Mouse (Mus musculus): ENCODE data around the gene Gm20388.

Gm20388 gene

DNA sequence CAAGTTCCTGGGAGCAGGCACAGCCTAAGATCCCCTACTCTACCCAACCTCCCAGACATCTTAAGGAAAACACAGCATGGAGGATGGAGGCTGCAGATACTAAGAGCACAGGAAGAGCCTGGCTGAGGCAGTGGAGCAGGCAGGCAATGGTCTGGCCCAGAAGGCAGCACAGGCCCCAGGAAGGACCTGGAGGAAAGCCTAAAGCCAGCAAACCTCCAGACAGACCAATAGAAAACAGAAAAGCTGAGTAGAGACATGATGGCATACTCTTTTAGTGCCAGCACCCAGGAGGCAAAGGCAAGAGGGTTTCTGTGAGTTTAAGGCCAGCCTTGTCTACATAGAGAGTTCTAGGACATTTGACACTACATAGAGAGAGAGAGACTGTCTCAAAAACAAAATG is 1702.8 kb downstream of the Gm20388 start:
- no peak for DNase-seq (ENCODE audit: low spot score)

DNA sequence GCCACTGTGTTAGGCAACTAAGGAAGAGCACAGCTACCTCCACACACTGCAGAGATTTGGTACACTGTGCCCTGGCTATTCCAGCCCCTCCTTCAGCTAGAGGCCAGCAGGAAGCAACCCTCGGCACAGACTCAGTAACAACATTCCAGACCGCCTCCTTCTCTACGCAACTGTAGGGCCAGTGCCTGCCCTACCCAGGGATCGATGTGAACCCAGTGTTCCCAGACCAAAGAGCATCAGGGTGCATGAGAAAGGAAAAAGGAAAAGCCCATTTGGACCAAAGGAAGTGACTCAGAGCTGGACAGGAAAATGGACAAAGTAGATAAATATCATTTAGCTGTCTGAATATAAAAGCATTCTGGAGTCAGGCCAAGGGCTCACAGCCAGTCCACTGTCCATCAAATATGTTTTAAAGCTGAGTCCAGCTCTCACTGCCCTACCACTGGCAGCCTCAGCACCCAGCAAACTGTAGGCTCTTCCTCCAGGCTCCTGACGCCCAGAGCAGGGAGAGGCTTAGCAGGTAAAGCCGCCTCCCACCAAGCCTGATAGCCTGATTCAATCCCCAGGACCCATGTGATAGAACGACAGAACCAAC is 1708.9 kb downstream of the Gm20388 start:
- no peak for DNase-seq (ENCODE audit: low spot score)

DNA sequence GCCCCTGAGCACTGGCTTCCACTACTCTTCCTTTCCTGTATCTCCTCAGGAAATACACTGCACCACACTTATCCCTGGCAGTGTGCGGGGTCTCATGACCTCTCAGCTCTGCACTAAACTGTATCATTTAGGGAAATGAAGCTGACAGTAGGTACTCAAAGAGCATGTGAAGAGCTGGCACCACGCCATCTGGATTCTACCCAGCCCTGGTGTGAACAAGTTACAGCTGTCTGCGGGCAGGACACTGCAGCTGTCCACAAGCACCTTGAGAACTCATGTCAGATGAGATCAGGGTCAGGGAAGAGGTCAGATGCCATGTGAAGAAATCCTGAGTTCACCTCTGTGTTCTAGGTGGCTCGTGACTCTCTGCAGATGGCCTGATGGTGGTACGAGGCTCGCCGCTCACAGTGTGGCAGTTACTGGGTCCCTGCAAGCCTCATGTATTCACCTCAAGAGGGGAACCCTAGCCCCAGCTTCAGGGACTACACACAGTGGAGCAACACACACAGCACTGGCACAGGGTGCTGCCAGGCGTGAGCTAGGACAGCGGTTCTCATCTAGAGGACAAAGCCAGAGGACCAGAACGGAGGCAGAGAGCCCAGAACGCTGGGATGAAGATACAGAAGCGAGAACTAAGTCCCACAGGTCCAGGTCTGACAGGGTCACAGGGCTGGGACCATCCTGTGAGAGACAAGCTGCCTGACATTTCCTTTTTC is 1710.3 kb downstream of the Gm20388 start:
- no peak for DNase-seq (ENCODE audit: low spot score)

DNA sequence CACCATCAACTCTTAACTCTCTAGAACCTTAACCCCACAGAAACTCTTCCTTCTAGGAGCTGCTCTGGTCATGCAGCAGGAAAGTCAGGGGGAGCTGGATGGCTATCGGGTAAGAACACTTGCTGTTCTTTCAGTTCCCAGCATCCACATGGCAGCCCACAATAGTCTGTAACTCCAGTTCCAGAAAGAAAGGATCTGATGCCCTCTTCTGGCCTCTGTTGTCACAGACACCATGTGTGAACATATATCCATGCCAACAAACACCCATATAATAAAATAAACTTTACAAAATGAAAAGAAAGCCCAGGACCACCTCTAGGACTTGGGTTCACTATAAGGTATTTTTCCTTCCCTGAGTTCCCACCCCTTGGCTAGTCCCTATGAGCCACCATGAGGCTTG is 1711.2 kb downstream of the Gm20388 start:
- no peak for DNase-seq (ENCODE audit: low spot score)

DNA sequence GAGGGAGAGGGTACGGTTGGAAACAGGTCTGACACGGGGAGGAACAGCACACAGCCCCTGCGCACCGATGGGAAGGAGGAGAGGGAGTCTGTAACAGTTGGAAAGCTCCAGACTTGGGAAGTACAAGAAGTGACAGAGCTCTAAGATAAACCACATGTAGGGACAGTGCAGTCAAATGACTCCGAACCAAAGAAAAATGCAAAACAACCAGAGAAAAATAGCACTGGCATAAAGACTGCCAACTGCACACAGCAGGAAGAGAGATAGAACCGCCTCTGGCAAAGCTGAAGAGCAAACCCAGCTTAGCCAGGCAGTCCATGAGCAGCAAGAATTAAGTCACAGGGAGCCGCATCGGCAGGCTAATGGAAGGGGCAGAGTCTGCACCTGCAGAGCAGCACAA is 1712.4 kb downstream of the Gm20388 start:
- DNase-seq (ENCODE audit: low spot score): no peak

DNA sequence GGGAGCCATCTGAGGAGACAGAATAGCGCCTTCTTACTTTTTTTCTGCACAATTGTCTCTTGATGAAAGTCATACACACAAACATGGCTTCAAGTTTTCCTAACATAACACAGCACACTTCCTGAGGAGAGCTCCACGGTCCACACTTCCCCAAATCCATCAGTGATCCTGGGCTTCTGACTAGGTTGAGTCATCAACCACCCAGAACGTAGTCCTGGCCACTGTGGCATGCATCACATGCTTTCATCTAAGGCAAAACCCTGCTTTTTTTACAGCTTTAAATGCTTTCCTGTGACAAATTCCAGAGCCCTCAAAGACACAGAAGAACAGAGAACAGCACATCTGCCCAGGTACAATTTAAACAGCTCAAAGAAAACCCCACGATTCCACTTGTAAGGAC is 1718.0 kb downstream of the Gm20388 start:
- no peak for DNase-seq (ENCODE audit: low spot score)

DNA sequence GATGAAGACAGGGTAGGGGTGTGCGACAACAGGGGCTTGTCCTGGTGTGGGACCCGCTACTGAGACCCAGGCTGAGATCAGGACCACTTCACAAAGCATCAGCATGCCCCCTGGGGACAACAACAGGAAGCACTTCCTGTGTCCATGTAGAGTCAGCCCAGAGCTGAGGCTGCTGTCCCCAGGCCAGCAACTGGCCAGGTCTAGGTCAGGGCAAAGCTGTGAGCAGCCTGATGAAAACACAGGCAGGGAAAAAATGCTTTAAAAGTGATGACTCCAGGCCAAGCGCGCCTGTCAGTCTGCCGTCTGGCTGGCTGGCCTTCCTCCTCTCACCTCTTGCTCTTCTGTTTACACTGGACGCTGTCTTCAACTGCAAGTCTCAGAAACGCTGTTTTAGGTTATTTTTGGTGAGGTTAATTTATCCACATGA is 1721.0 kb downstream of the Gm20388 start:
- no peak for DNase-seq (ENCODE audit: low spot score)

DNA sequence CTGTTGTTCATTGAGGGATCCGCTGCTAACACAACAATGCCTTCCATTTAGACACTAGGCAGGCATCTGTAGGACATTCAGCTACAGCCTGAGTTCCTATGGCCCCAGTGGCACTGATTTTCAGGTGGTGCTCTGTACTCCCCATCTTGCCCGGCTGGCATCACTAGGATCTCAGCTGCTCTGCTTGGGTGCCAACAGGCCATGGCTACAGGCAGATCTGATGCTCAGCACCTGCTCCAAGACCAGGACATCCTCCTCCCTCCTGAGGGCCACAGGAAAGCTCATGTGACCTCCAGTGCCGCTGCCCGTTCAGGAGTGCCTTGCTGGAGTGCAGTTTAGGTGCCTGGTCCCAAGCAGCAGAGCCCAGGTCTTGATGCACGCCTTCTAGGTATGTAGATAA is 1721.8 kb downstream of the Gm20388 start:
- DNase-seq (ENCODE audit: low spot score): no peak

DNA sequence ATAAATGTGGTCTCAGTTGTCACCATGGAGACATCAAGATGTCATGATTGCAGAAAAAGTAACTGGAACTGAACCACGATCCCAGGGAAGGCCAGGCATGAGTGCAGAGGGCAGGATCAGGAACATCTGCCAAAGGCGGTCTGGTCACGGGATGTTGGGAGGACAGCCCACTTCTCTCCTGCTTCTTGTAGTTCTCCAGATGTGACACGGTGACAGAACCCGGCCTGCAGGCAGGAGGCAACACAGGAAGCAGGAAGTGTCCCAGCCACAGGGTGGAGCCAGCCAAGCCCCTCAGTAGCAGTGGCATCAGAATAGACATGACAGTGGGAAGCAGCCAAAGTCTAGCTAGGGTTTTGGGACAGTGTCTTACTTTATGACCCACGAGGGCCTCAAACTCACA is 1724.9 kb downstream of the Gm20388 start:
- DNase-seq (ENCODE audit: low spot score): no peak

DNA sequence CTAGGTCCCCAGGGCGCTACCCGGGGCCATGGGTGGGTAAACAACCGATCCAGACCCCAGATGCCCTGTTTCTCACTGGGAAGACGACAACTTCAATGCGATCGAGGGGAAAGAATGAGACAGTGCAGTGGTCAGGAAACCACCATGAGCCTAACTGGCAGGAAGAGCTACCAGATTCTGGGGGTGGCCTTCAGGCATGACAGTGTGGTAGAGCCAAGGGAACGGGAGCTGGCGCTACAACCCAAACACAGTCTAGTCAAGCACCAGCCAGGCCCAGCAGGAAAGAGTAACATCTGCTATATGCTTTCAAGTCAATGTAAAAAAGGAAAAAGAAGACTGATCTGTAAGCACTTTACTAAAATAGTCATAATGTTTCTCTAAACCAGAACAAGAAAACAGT is 1725.5 kb downstream of the Gm20388 start:
- DNase-seq (ENCODE audit: low spot score): no peak

DNA sequence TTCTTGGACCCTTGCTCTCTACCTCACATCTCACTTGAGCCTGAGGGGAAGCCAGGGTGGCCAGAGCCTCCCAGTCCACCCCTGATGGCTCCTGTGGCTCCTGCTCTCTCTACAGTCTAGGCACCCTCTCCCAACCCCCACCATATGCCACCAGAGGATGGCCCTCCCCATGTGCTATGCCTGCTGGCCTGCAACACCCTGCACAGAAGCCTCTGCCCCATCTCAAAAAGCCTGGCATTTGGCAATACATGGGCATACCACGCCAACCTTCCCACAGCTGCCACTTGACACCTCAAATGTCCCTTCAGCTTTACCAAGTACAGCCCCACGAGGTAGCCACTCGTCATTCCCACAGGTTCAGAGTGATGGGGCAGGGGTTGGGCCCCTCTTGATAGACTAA is 1732.2 kb downstream of the Gm20388 start:
- DNase-seq (ENCODE audit: low spot score): no peak

DNA sequence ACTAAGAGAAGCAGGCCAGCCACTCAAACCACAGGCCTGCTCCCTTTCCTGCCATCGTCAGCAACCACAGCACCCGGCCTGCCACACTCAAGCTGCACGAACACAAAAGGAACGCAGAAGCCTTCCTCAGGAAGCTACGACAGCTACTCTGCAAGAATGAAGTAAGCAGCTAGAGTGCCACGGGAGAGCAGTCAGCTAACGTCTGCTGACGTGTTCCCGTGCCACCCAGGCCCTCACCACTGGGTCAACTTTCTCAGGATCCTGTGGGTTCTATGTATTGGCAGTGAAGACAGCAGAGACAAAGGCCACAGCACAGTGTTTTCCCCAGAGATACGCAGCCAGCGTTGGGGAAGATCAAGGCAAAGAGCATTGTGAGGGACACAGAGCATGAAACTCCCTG is 1732.7 kb downstream of the Gm20388 start:
- DNase-seq (ENCODE audit: low spot score): no peak

DNA sequence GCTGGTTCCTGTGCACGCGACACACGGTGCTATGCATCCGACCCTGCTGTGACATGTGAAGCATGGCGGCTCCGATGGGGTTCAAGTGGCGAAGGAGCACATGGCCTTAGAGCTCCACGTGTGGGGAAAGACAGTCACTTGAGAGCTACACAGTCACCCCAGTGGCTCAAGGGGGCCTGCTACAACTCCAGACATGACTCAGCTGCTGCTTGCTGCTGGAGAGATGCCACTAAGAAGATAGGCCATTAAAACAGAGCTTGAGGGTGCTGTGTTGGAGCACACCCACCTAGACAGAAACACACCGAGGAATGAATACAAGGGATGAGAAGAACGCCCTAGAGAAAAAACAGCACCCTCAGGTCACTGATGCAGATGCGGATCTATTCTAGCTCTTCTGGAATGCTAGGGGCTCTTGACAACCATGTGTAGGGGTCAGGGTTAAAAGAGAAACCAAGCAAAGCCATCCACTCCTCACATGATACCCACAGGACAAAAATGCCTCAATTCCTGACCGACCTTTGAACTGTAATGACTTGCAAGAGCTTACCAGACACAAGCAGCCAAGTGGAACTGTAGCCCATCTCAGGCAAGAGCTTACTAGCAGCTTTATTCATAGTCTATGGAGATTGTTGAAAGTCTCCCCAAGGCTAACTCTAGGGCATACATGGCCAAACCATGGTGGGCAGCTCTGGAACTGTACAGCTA is 1737.0 kb downstream of the Gm20388 start:
- DNase-seq (ENCODE audit: low spot score): no peak

DNA sequence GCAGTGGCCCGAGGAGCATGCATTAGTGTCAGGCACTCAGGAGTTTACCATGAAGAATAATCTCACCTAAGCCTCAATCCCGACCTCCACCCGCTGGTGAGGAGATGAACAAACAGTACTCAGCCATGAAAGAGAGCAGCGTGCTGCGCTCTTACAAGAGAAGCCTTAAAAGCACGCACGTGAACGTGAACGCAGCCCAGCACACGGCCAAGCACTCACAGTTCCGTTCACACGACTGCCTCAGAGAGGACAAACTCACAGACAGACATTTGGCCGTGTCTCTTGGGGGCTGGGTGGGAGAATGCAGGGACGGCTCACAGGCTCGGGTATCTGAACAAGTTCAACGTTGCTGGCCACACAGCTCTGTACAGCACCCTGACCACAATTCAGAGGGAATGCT is 1737.8 kb downstream of the Gm20388 start:
- DNase-seq (ENCODE audit: low spot score): no peak

DNA sequence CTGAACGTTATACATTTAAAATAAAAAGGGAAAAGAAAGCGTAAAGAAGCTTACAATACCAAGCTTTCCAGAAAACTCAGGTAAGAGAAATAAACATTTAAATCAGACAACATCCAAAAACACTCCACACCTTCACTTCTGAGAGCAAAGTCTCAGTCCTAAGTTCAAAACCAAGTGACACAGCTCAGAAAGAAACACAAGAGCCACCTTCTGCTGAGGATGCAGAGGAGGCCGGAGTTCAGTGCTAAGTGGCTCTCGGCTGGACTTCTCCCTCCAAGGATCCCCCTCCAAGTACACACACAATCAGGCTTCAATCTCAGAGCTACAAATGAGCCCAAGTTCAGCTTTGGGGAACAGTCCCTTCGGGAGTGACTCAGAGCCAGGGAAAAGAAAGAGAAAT is 1738.8 kb downstream of the Gm20388 start:
- DNase-seq (ENCODE audit: low spot score): no peak

DNA sequence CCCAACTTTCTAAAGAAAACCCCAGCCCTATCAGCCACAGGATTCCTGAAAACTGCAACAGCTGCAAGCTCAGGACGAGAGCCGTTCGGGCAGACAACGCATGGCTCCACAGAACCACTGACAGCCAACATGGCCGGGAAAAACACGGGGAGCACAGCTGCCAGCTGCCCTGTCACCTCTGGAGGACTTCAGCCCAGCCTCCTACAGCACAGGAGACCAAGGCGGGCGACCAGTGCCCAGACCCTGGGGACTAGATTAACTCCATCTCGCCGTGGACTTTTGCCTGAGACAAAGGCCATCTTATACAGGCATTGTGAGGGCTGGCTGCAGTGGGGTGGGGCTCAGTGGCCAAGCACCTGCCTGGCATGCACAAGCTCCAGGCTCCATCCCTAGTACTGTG is 1739.3 kb downstream of the Gm20388 start:
- DNase-seq (ENCODE audit: low spot score): no peak

DNA sequence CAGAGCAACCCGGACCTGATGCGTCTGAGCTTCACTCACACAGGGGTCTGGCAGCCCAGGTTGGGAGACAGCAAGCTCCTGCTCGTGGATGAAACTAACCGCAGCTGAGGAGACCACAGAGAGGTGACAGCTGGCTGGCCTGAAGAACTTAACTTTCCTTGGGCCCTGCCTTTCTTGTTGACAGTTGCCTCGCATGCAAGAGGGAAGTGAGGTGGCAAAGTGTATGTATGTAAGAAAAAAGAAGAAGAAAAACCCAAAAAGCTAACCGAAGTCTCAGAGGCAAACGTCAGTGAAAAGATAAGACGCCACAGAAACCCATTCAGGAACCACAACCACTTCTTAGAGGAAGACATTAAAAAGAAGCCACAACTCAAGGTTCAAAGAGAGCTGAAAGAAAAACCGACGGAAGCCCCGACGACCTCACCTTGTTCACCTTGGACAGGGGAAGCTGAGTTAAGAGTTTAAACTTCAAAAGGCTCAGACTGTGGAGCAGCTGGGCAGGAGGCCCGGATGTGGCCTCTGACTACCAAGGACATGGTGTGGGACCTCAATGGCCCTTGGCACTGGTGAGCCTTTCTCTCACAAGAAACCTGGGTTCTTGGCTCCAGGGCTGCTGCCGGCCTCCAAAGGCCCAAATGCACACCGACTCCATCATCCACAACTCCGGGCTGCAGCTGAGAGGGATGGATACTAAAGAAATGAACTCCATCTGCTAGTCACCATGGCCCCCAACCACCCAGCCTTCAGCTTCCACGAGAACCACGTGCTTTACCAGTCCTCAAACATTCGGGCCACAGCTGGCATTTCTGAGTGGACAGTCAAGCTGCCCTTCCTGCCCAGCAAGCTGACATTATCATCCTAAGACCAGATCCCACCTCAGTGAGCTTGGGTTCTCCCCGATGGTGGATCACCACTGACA is 1740.0 kb downstream of the Gm20388 start:
- no peak for DNase-seq (ENCODE audit: low spot score)

DNA sequence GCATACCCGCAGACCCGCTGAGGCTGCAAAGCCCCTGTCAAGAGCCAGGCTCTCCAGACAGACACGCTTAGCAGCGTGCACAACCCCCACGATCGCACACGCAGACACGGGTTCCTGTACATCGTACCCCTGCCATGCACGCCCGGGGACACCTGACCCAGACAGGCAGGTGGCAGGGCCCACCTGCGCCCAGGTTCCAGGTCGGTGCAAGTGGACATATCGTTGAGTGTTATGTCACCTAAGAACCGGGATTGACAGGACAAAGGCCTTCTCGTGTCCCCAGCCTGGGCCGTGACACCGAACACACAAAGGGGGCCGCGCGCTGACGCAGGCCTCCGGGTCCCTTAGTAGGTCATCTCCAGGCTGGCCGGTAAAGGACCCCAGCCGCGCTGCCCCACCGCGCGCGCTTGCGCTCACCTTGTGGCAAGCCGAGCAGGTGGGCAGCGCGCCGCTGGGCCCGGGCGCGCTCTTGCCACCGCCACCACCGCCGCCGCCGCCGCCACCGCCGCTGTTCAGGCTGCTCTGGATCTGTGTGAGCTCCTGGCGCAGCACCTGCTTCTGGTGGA is 1740.8 kb downstream of the Gm20388 start:
- no peak for DNase-seq (ENCODE audit: low spot score)

DNA sequence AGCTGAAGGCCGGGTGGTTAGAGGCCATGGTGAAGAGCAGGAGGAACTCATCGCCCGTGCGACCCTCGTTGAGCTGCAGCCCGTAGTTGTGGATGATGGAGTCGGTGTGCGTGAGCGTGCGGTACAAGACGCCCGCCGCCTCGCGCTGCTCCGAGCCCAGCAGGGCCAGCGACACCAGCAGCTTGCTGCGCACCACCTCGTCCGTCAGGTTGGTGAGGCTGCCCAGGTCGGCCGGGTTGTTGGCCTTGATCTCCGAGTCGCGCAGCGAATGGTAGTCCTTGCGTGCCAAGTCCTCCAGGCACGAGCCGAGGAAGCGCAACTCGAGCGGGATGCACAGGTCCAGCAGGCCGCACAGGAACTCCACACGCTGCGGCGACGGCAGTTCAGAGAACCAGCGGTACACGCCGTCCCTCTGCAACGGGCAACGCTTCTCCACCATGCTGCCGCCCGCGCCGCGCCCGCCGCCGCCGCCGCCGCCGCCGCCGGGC is 1741.3 kb downstream of the Gm20388 start:
- DNase-seq (ENCODE audit: low spot score): no peak

DNA sequence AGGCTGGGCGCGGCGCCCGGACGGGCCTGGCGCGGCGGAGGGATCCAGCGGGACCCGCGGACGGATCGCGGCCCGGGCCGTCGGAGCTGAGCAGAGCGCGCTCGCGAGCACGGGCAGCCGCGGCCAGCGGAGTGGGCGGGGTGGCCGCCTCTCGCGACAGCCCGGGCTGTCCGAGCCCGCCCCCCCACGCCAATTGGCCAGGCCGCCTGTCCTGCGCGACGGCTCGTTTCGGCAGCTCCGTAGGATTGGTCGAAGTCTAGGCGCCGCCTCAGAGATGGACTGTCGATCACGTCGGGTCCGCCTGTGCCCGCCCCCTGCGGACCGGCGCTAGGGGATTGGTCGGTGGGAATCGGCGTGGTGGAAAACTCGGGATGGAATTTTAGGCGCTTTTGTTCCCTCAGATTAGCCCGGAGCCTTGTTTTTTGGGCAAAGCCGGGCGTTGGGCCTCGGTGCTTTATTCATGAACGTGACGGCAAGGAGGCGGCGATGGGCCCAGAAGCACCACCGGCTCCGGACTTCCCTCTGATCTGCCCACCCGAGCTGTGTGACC is 1742.2 kb downstream of the Gm20388 start, which contains the start of gene Zcchc14:
Zcchc14 (minus strand) TSS at position 128 of the 550 bp plus-strand sequence.
- peak; percentile 93 for DNase-seq (ENCODE audit: low spot score)

DNA sequence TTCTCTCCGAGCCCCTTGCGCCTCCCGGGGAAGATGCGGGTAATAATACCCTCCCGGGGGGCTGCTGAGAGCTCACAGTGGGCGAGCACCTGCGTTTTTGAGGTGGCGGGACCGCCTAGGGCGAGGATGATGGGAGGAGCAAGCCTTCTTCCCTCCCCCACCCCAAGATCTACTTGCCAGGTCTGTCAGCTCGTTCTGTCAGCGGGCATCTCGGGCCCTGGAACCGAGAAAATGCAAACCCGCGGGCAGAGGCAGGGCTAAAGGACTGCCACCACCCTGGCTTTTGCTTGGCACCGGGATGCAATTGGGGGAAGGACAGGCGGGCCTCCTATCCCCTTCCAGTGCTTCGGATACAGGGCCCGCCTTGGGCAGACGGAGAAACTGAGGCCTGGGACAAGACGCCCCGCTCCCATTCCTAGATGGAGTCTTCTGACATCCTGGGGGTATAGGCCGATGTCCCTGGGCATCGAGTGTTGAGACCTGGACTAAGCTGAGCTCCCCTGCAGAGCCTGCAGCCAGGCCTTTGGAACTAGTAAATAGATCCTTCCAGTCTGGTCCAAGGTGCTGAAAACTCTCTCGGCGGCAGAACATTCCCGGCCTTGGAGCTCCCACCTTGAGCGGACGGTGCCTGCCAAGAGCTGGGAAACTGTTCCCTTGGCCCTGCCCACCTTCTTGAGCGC is 1742.8 kb downstream of the Gm20388 start:
- DNase-seq (ENCODE audit: low spot score): no peak

Data from urinary bladder, postnatal 25 days (tissue).